Mouse (Mus musculus): Measurements from ENCODE around the gene Il12rb1. TPM values are rescaled to one million over a fixed set of nuclear protein-coding genes. Genes with fewer than 3 reads are reported as not detected.

The Il12rb1 gene
- polyA plus RNA-seq, 1 experiment, result 53.4 TPM

- Histone ChIP-seq H3K4me1 (replicated peaks; ENCODE audit: control insufficient read depth, insufficient read depth, low read length) (peaks cover 15% of the 10 kb centered on the region), H3K36me3 (ENCODE audit: control insufficient read depth, insufficient read depth, low read length) (peaks cover 27% of the 10 kb centered on the region), H3K4me3 (ENCODE audit: control insufficient read depth, insufficient read depth, low read length) (peak within 1 kb of the TSS; percentile 59), H3K27ac (ENCODE audit: control insufficient read depth, insufficient read depth, low read length) (peak within 1 kb of the TSS; percentile 85), H3K27me3 (ENCODE audit: control insufficient read depth, insufficient read depth, low read length) (no peaks in the 10 kb centered on the region)
- DNase-seq, result peak; percentile 98
- peak; percentile 49 for TF ChIP-seq POLR2A (IDR thresholded peaks at IDR 0.05; ENCODE audit: control insufficient read depth, extremely low read depth, insufficient read depth, low read length, poor library complexity)
- peak; percentile 54; the same call in 1 of the 2 replicates for TF ChIP-seq CTCF (IDR thresholded peaks at IDR 0.05; ENCODE audit: borderline replicate concordance, control insufficient read depth, extremely low read depth, insufficient read depth, low read length, poor library complexity)
- under 1% methylated on average over 94 of the region's 94 CpGs for WGBS
These were observed 31.5 kb upstream of the Il12rb1 start, which contains the start of gene Pik3r2 for GRCm38 (mm10) chr8:70776496-70777444. Gene Pik3r2 (minus strand): TSS chr8:70776713.

GRCm38 (mm10) chr8:70780093-70780492 lies 28.2 kb upstream of the Il12rb1 start:
- Histone ChIP-seq H3K36me3 (ENCODE audit: control insufficient read depth, insufficient read depth, low read length) (peaks cover 53% of the 10 kb centered on the region), H3K27me3 (ENCODE audit: control insufficient read depth, insufficient read depth, low read length) (no peaks in the 10 kb centered on the region), H3K4me1 (replicated peaks; ENCODE audit: control insufficient read depth, insufficient read depth, low read length) (peaks cover 15% of the 10 kb centered on the region), H3K27ac (ENCODE audit: control insufficient read depth, insufficient read depth, low read length) (no peak overlapping the region), H3K4me3 (ENCODE audit: control insufficient read depth, insufficient read depth, low read length) (no peak overlapping the region)
- TF ChIP-seq POLR2A (IDR thresholded peaks at IDR 0.05; ENCODE audit: control insufficient read depth, extremely low read depth, insufficient read depth, low read length, poor library complexity) (no peak), CTCF (IDR thresholded peaks at IDR 0.05; ENCODE audit: borderline replicate concordance, control insufficient read depth, extremely low read depth, insufficient read depth, low read length, poor library complexity) (no peak)
- DNase-seq, result no peak
- WGBS, result 91% methylated on average over 11 of the region's 11 CpGs

GRCm38 (mm10) chr8:70786291-70787050 lies 21.8 kb upstream of the Il12rb1 start:
- H3K27ac ChIP-seq (ENCODE audit: control insufficient read depth, insufficient read depth, low read length), result no peak overlapping the region
- H3K4me3 ChIP-seq (ENCODE audit: control insufficient read depth, insufficient read depth, low read length), result no peak overlapping the region
- peaks cover 70% of the 10 kb centered on the region for H3K36me3 ChIP-seq (ENCODE audit: control insufficient read depth, insufficient read depth, low read length)
- WGBS, result 95% methylated on average over 25 of the region's 25 CpGs
- no peaks in the 10 kb centered on the region for H3K27me3 ChIP-seq (ENCODE audit: control insufficient read depth, insufficient read depth, low read length)
- no peak for TF ChIP-seq CTCF (IDR thresholded peaks at IDR 0.05; ENCODE audit: borderline replicate concordance, control insufficient read depth, extremely low read depth, insufficient read depth, low read length, poor library complexity)
- TF ChIP-seq POLR2A (IDR thresholded peaks at IDR 0.05; ENCODE audit: control insufficient read depth, extremely low read depth, insufficient read depth, low read length, poor library complexity), result no peak
- no peak for DNase-seq
- H3K4me1 ChIP-seq (replicated peaks; ENCODE audit: control insufficient read depth, insufficient read depth, low read length), result peaks cover 9% of the 10 kb centered on the region

GRCm38 (mm10) chr8:70787051-70787445 lies 21.2 kb upstream of the Il12rb1 start:
- TF ChIP-seq POLR2A (IDR thresholded peaks at IDR 0.05; ENCODE audit: control insufficient read depth, extremely low read depth, insufficient read depth, low read length, poor library complexity) (no peak), CTCF (IDR thresholded peaks at IDR 0.05; ENCODE audit: borderline replicate concordance, control insufficient read depth, extremely low read depth, insufficient read depth, low read length, poor library complexity) (no peak)
- WGBS, result 93% methylated on average over 3 of the region's 3 CpGs
- Histone ChIP-seq H3K27me3 (ENCODE audit: control insufficient read depth, insufficient read depth, low read length) (no peaks in the 10 kb centered on the region), H3K27ac (ENCODE audit: control insufficient read depth, insufficient read depth, low read length) (no peak overlapping the region), H3K4me1 (replicated peaks; ENCODE audit: control insufficient read depth, insufficient read depth, low read length) (peaks cover 9% of the 10 kb centered on the region), H3K4me3 (ENCODE audit: control insufficient read depth, insufficient read depth, low read length) (no peak overlapping the region), H3K36me3 (ENCODE audit: control insufficient read depth, insufficient read depth, low read length) (peaks cover 64% of the 10 kb centered on the region)
- DNase-seq, result no peak

- H3K36me3 ChIP-seq (ENCODE audit: control insufficient read depth, insufficient read depth, low read length), result peaks cover 60% of the 10 kb centered on the region
- H3K4me3 ChIP-seq (ENCODE audit: control insufficient read depth, insufficient read depth, low read length), result no peak overlapping the region
- TF ChIP-seq POLR2A (IDR thresholded peaks at IDR 0.05; ENCODE audit: control insufficient read depth, extremely low read depth, insufficient read depth, low read length, poor library complexity), result no peak
- TF ChIP-seq CTCF (IDR thresholded peaks at IDR 0.05; ENCODE audit: borderline replicate concordance, control insufficient read depth, extremely low read depth, insufficient read depth, low read length, poor library complexity), result no peak
These were observed 20.1 kb upstream of the Il12rb1 start for GRCm38 (mm10) chr8:70787941-70788667.

GRCm38 (mm10) chr8:70789046-70789445 lies 19.2 kb upstream of the Il12rb1 start:
- peaks cover 19% of the 10 kb centered on the region for H3K4me1 ChIP-seq (replicated peaks; ENCODE audit: control insufficient read depth, insufficient read depth, low read length)
- no peak for DNase-seq
- no peak overlapping the region for H3K27ac ChIP-seq (ENCODE audit: control insufficient read depth, insufficient read depth, low read length)
- WGBS, result 98% methylated on average over 10 of the region's 10 CpGs
- H3K4me3 ChIP-seq (ENCODE audit: control insufficient read depth, insufficient read depth, low read length), result no peak overlapping the region
- no peak for TF ChIP-seq CTCF (IDR thresholded peaks at IDR 0.05; ENCODE audit: borderline replicate concordance, control insufficient read depth, extremely low read depth, insufficient read depth, low read length, poor library complexity)
- no peak for TF ChIP-seq POLR2A (IDR thresholded peaks at IDR 0.05; ENCODE audit: control insufficient read depth, extremely low read depth, insufficient read depth, low read length, poor library complexity)
- no peaks in the 10 kb centered on the region for H3K27me3 ChIP-seq (ENCODE audit: control insufficient read depth, insufficient read depth, low read length)
- peaks cover 51% of the 10 kb centered on the region for H3K36me3 ChIP-seq (ENCODE audit: control insufficient read depth, insufficient read depth, low read length)

More at GRCm38 (mm10) chr8:70787941-70788667, 20.1 kb upstream of the Il12rb1 start:
- Histone ChIP-seq H3K27ac (ENCODE audit: control insufficient read depth, insufficient read depth, low read length) (no peak overlapping the region), H3K4me1 (replicated peaks; ENCODE audit: control insufficient read depth, insufficient read depth, low read length) (peaks cover 16% of the 10 kb centered on the region), H3K27me3 (ENCODE audit: control insufficient read depth, insufficient read depth, low read length) (no peaks in the 10 kb centered on the region)
- DNase-seq, result no peak
- WGBS, result 96% methylated on average over 30 of the region's 30 CpGs

All from thymus, adult 2 months (tissue).